Mouse (Mus musculus): ENCODE data around the gene Kmt2d. TPM values are rescaled to one million over a fixed set of nuclear protein-coding genes. Genes with fewer than 3 reads are reported as not detected.

Gene Kmt2d
- polyA plus RNA-seq, 1 experiment from 2014 or later: 8.5 TPM

DNA sequence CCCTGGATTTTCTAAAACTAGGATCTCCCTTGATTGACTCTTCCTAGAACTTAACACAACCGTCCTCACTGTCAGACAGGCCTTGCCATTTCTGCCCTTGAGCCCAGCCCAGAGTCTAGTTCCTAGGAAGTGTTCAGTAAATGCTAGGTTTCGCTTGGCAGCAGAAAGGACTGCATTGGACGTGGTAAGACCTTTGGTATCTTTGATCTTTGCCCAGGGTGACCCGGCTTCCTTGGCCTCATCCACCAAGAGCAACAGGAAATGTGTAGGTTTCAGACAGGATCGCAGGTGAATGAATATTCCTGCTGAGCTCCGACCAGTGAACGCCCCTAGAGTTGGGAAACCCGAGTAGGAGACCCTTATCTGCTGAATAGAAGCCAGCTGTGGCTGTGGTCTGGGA lies 68.1 kb downstream of the Kmt2d start:
- 8% methylated on average over 8 of the region's 8 CpGs for WGBS
- H3K4me2 ChIP-seq (ENCODE audit: low read depth, low read length): no peak overlapping the region
- H3K4me1 ChIP-seq (ENCODE audit: control insufficient read depth, insufficient read depth, low read length): peaks cover 28% of the 10 kb centered on the region
- H3K27me3 ChIP-seq (ENCODE audit: control insufficient read depth, insufficient read depth, low read length): peaks cover 96% of the 10 kb centered on the region
- no peak for ATAC-seq (replicated peaks; ENCODE audit: extremely low read depth, insufficient read depth, low FRiP score)
- H3K9ac ChIP-seq (ENCODE audit: low read length): no peak overlapping the region
- H3K27ac ChIP-seq (ENCODE audit: low read length): no peak overlapping the region
- no peaks in the 10 kb centered on the region for H3K36me3 ChIP-seq (ENCODE audit: control insufficient read depth, insufficient read depth)
- no peaks in the 10 kb centered on the region for H3K9me3 ChIP-seq (replicated peaks; ENCODE audit: control insufficient read depth, low read length)
- H3K4me3 ChIP-seq (ENCODE audit: low read length): no peak overlapping the region; the same call in 1 of the 2 replicates

DNA sequence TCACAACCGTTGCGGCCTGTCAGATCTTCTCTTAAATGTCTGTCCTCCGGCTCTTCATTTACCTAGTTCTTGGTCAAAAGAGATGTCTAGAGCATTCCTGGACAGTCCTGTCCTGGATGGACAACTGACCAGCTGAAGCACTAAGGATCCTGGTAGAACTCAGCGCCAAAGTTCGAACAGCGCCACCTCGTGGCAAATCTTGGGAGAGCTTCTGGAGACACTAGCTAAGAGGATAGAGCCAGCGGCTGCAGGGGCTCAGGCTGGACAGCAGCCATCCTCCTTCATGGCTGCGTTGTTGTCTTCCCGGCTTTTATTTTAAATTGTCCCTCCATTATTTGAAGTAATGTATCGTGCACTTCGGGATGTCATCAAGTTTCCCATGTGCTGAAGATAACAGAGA lies 71.6 kb downstream of the Kmt2d start:
- WGBS: 10% methylated on average over 12 of the region's 12 CpGs
- no peaks in the 10 kb centered on the region for H3K36me3 ChIP-seq (ENCODE audit: control insufficient read depth, insufficient read depth)
- no peak overlapping the region for H3K4me3 ChIP-seq (ENCODE audit: low read length)
- ATAC-seq (replicated peaks; ENCODE audit: extremely low read depth, insufficient read depth, low FRiP score): no peak
- peaks cover 24% of the 10 kb centered on the region for H3K4me1 ChIP-seq (ENCODE audit: control insufficient read depth, insufficient read depth, low read length)
- H3K9me3 ChIP-seq (replicated peaks; ENCODE audit: control insufficient read depth, low read length): no peaks in the 10 kb centered on the region
- no peak overlapping the region for H3K4me2 ChIP-seq (ENCODE audit: low read depth, low read length)
- H3K27me3 ChIP-seq (ENCODE audit: control insufficient read depth, insufficient read depth, low read length): peaks cover 95% of the 10 kb centered on the region
- H3K9ac ChIP-seq (ENCODE audit: low read length): no peak overlapping the region
- H3K27ac ChIP-seq (ENCODE audit: low read length): no peak overlapping the region

DNA sequence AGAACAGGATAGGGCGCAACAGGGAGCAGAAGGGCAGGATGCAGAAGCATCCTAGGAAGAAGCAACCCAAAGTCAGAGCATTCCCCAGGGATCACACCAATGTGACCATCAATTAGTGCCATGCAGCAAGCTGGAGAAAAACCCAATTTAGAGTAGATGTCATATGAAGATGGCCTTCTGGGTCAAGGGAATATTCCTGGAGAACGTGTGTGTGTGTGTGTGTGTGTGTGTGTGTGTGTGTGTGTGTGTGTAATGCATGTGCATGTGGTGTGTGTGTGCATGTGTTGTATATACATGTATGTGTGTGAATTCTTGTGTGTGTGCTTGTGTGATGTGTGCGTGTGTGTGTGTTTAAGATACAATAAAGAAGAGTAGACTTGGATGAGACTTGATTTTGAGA lies 72.1 kb downstream of the Kmt2d start:
- Histone ChIP-seq H3K4me1 (ENCODE audit: control insufficient read depth, insufficient read depth, low read length) (peaks cover 23% of the 10 kb centered on the region), H3K9ac (ENCODE audit: low read length) (no peak overlapping the region), H3K9me3 (replicated peaks; ENCODE audit: control insufficient read depth, low read length) (no peaks in the 10 kb centered on the region), H3K27me3 (ENCODE audit: control insufficient read depth, insufficient read depth, low read length) (peaks cover 96% of the 10 kb centered on the region), H3K4me2 (ENCODE audit: low read depth, low read length) (no peak overlapping the region), H3K27ac (ENCODE audit: low read length) (no peak overlapping the region), H3K4me3 (ENCODE audit: low read length) (no peak overlapping the region), H3K36me3 (ENCODE audit: control insufficient read depth, insufficient read depth) (no peaks in the 10 kb centered on the region)
- no peak for ATAC-seq (replicated peaks; ENCODE audit: extremely low read depth, insufficient read depth, low FRiP score)
- WGBS: 64% methylated on average over 3 of the region's 3 CpGs

DNA sequence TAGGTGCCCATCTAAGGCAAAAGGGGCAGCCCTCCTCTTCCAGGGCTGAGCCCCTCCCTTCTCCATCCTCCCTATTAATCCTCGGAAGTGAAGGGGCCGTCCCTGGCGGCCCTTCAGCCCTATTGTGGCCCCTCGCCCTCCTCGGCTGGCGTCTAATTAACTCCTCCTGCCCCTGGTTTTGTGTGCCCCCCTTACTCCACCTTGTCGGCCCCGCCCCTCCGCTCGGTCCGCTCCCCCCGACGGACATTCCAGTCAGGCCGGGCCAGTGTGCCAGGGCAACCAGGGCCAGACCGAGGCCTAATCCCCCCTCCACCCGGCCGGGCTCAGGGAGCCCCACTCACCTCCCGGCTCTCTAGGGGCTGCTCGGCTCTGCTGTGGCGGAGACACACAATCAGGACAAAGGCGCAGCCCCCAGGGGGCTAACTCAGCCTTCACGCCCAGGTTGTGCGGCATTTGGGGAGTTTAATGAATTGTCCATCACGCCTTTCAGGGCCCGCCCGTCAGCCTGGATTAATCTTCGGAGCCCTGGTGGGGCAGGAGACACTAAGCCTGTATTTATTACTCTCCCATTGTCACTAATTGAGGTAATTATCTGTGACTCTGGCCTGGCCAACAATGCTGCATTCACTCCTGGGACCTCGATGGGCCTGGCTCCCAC lies 73.0 kb downstream of the Kmt2d start:
- H3K36me3 ChIP-seq (ENCODE audit: control insufficient read depth, insufficient read depth): no peaks in the 10 kb centered on the region
- no peaks in the 10 kb centered on the region for H3K9me3 ChIP-seq (replicated peaks; ENCODE audit: control insufficient read depth, low read length)
- peaks cover 18% of the 10 kb centered on the region for H3K4me1 ChIP-seq (ENCODE audit: control insufficient read depth, insufficient read depth, low read length)
- 10% methylated on average over 28 of the region's 28 CpGs for WGBS
- no peak overlapping the region for H3K9ac ChIP-seq (ENCODE audit: low read length)
- ATAC-seq (replicated peaks; ENCODE audit: extremely low read depth, insufficient read depth, low FRiP score): no peak
- no peak overlapping the region for H3K4me2 ChIP-seq (ENCODE audit: low read depth, low read length)
- no peak overlapping the region for H3K27ac ChIP-seq (ENCODE audit: low read length)
- peaks cover 96% of the 10 kb centered on the region for H3K27me3 ChIP-seq (ENCODE audit: control insufficient read depth, insufficient read depth, low read length)
- no peak overlapping the region for H3K4me3 ChIP-seq (ENCODE audit: low read length)

DNA sequence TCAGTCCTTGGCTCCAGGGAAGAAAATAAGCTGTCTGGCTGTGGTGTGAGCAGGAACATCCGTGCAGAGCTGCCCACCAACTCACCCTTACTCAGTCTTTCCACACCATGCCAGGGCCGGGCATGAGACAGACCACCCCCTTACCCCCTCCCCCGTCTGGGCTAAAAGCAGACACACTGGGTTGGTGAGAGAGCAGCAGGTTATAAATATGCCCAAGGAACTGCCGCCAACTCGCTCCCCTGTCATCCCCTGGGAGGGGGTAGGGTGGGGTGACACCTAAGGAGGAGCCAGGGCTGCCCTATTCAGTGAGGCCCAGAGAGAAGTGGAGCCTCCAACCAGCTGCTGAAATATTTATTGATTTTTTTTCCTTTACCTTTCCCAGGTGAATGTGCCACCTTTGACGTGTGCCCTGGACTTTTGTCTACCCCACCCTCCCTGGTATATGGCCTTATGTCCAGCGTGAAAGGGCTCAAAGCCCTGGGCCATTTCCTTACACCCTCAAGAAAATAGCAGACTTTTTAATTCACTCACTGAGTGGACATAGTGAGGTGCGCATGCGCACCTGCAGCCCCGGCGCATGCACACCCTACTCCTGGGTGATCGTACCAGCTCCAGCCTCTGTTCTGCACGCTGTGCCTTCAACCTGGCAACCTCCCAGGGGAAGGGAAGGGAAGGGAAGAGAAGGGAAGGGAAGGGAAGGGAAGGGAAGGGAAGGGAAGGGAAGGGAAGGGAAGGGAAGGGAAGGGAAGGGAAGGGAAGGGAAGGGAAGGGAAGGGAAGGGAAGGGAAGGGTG lies 74.0 kb downstream of the Kmt2d start:
- peak; percentile 74 for ATAC-seq (replicated peaks; ENCODE audit: extremely low read depth, insufficient read depth, low FRiP score)
- H3K4me3 ChIP-seq (ENCODE audit: low read length): peak overlapping the region; percentile 19; the same call in 1 of the 2 replicates
- H3K4me2 ChIP-seq (ENCODE audit: low read depth, low read length): peak overlapping the region; percentile 41
- WGBS: 8% methylated on average over 13 of the region's 13 CpGs
- no peak overlapping the region for H3K9ac ChIP-seq (ENCODE audit: low read length)
- no peaks in the 10 kb centered on the region for H3K9me3 ChIP-seq (replicated peaks; ENCODE audit: control insufficient read depth, low read length)
- no peaks in the 10 kb centered on the region for H3K36me3 ChIP-seq (ENCODE audit: control insufficient read depth, insufficient read depth)
- peaks cover 25% of the 10 kb centered on the region for H3K4me1 ChIP-seq (ENCODE audit: control insufficient read depth, insufficient read depth, low read length)
- no peak overlapping the region for H3K27ac ChIP-seq (ENCODE audit: low read length)
- peaks cover 96% of the 10 kb centered on the region for H3K27me3 ChIP-seq (ENCODE audit: control insufficient read depth, insufficient read depth, low read length)

DNA sequence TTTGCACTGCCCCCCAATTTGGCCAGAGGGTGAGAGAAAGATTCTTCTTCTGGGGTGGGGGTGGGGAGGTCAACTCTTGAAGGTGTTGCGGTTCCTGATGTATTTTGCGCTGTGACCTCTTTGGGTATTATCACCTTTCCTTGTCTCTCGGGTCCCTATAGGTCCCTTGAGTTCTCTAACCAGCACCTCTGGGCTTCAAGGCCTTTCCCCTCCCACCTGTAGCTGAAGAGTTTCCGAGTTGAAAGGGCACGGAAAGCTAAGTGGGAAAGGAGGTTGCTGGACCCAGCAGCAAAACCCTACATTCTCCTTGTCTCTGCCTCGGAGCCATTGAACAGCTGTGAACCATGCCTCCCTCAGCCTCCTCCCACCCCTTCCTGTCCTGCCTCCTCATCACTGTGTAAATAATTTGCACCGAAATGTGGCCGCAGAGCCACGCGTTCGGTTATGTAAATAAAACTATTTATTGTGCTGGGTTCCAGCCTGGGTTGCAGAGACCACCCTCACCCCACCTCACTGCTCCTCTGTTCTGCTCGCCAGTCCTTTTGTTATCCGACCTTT lies 77.8 kb downstream of the Kmt2d start:
- no peak for ATAC-seq (replicated peaks; ENCODE audit: extremely low read depth, insufficient read depth, low FRiP score)
- no peak overlapping the region for H3K27ac ChIP-seq (ENCODE audit: low read length)
- H3K36me3 ChIP-seq (ENCODE audit: control insufficient read depth, insufficient read depth): no peaks in the 10 kb centered on the region
- H3K27me3 ChIP-seq (ENCODE audit: control insufficient read depth, insufficient read depth, low read length): peaks cover 96% of the 10 kb centered on the region
- WGBS: 6% methylated on average over 13 of the region's 13 CpGs
- H3K4me2 ChIP-seq (ENCODE audit: low read depth, low read length): no peak overlapping the region
- peaks cover 42% of the 10 kb centered on the region for H3K4me1 ChIP-seq (ENCODE audit: control insufficient read depth, insufficient read depth, low read length)
- H3K9me3 ChIP-seq (replicated peaks; ENCODE audit: control insufficient read depth, low read length): no peaks in the 10 kb centered on the region
- H3K9ac ChIP-seq (ENCODE audit: low read length): no peak overlapping the region
- H3K4me3 ChIP-seq (ENCODE audit: low read length): peak overlapping the region; percentile 35

DNA sequence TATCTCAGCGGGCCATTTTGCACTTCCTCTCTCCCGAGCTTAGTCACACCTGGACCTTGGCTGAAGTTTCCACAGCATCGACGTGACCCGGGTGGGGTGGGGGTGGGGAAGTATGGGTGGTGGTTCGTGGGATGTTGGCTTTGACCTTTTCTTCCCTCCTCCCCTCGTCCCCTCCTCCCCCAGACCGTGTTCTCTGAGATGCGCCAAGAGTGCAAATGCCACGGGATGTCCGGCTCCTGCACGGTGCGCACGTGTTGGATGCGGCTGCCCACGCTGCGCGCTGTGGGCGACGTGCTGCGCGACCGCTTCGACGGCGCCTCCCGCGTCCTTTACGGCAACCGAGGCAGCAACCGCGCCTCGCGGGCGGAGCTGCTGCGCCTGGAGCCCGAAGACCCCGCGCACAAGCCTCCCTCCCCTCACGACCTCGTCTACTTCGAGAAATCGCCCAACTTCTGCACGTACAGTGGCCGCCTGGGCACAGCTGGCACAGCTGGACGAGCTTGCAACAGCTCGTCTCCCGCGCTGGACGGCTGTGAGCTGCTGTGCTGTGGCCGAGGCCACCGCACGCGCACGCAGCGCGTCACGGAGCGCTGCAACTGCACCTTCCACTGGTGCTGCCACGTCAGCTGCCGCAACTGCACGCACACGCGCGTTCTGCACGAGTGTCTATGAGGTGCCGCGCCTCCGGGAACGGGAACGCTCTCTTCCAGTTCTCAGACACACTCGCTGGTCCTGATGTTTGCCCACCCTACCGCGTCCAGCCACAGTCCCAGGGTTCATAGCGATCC lies 78.6 kb downstream of the Kmt2d start:
- Histone ChIP-seq H3K27ac (ENCODE audit: low read length) (no peak overlapping the region), H3K4me3 (ENCODE audit: low read length) (peak overlapping the region; percentile 35), H3K4me2 (ENCODE audit: low read depth, low read length) (peak overlapping the region; percentile 43), H3K4me1 (ENCODE audit: control insufficient read depth, insufficient read depth, low read length) (peaks cover 37% of the 10 kb centered on the region), H3K9me3 (replicated peaks; ENCODE audit: control insufficient read depth, low read length) (no peaks in the 10 kb centered on the region), H3K36me3 (ENCODE audit: control insufficient read depth, insufficient read depth) (no peaks in the 10 kb centered on the region), H3K9ac (ENCODE audit: low read length) (0 out of 2 replicates have a peak overlapping the region, but pooled peaks have one; percentile 4), H3K27me3 (ENCODE audit: control insufficient read depth, insufficient read depth, low read length) (peaks cover 97% of the 10 kb centered on the region)
- WGBS: 2% methylated on average over 75 of the region's 75 CpGs
- ATAC-seq (replicated peaks; ENCODE audit: extremely low read depth, insufficient read depth, low FRiP score): no peak

DNA sequence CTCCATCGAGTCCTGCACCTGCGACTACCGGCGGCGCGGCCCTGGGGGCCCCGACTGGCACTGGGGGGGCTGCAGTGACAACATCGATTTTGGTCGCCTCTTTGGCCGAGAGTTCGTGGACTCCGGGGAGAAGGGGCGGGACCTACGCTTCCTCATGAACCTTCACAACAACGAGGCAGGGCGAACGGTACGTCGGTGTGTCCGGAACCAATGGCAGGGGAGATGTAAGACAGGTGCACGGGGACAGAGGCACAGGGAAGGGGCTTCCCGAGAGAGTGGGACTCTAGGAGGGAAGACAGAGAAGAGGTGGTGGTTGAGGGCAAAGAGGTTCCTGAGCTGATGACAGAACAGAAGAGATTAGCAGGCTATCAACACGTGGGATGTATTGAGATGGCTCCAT lies 79.2 kb downstream of the Kmt2d start:
- no peak overlapping the region for H3K9ac ChIP-seq (ENCODE audit: low read length)
- H3K4me1 ChIP-seq (ENCODE audit: control insufficient read depth, insufficient read depth, low read length): peaks cover 32% of the 10 kb centered on the region
- no peak overlapping the region for H3K27ac ChIP-seq (ENCODE audit: low read length)
- H3K36me3 ChIP-seq (ENCODE audit: control insufficient read depth, insufficient read depth): no peaks in the 10 kb centered on the region
- peaks cover 96% of the 10 kb centered on the region for H3K27me3 ChIP-seq (ENCODE audit: control insufficient read depth, insufficient read depth, low read length)
- H3K9me3 ChIP-seq (replicated peaks; ENCODE audit: control insufficient read depth, low read length): no peaks in the 10 kb centered on the region
- H3K4me2 ChIP-seq (ENCODE audit: low read depth, low read length): peak overlapping the region; percentile 37; the same call in 1 of the 2 replicates
- 2% methylated on average over 23 of the region's 23 CpGs for WGBS
- no peak for ATAC-seq (replicated peaks; ENCODE audit: extremely low read depth, insufficient read depth, low FRiP score)
- H3K4me3 ChIP-seq (ENCODE audit: low read length): peak overlapping the region; percentile 48

All from heart, embryonic 16.5 days (tissue).